17 mouse cellular contexts compared by ENCODE assay signal in genomic region chr8:79112480-79112879, GRCm38 (mm10).
A peak's percentile ranks its signal among the peaks of the same experiment; 100 is the strongest.
DNase-seq lines count a peak whose midpoint lies in the region; ATAC-seq lines count a peak whose summit lies in the region.
"Had no signal": no experiment of that assay in that cellular context is flagged by ENCODE, and none has a peak within 500 bp of the region (broad histone marks: within the 10 kb centered on the region; RNA-seq: fewer than 3 reads in every experiment).

No protein-coding gene starts in this region.

- H3K4me3 ChIP-seq in embryonic facial prominence, embryonic 11.5 days (ENCODE audit: low read depth, low read length) = no peak overlapping the region
- H3K4me3 ChIP-seq in embryonic facial prominence, embryonic 10.5 days = no peak overlapping the region
- H3K4me3 ChIP-seq in kidney, embryonic 14.5 days (ENCODE audit: low read length) = no peak overlapping the region
- no peak overlapping the region for H3K4me3 ChIP-seq in midbrain, embryonic 13.5 days (replicated peaks)
- H3K4me3 ChIP-seq in midbrain, embryonic 16.5 days (ENCODE audit: low read depth, low read length) = no peak overlapping the region
- H3K4me3 ChIP-seq in stomach, embryonic 14.5 days (ENCODE audit: low read depth, low read length) = no peak overlapping the region
- H3K4me3 ChIP-seq: myocyte had no signal

- H3K36me3 ChIP-seq in embryonic facial prominence, embryonic 11.5 days (replicated peaks; ENCODE audit: control insufficient read depth, insufficient read depth, low read depth, low read length) = peaks cover 2% of the 10 kb centered on the region; the same call in 1 of the 2 replicates
- H3K36me3 ChIP-seq in embryonic facial prominence, embryonic 10.5 days (replicated peaks) = peaks cover 74% of the 10 kb centered on the region
- H3K36me3 ChIP-seq in kidney, embryonic 14.5 days (ENCODE audit: control insufficient read depth, insufficient read depth, low read length) = peaks cover 3% of the 10 kb centered on the region; the same call in 1 of the 2 replicates
- peaks cover 21% of the 10 kb centered on the region for H3K36me3 ChIP-seq in midbrain, embryonic 13.5 days
- peaks cover 6% of the 10 kb centered on the region; the same call in 1 of the 2 replicates for H3K36me3 ChIP-seq in midbrain, embryonic 16.5 days (ENCODE audit: control insufficient read depth, insufficient read depth, low read length)
- H3K36me3 ChIP-seq in stomach, embryonic 14.5 days (ENCODE audit: control insufficient read depth, insufficient read depth, low read length) = peaks cover 6% of the 10 kb centered on the region; the same call in 1 of the 2 replicates

- no peaks in the 10 kb centered on the region for H3K9me3 ChIP-seq in embryonic facial prominence, embryonic 11.5 days (replicated peaks; ENCODE audit: control insufficient read depth, low read length)
- no peaks in the 10 kb centered on the region for H3K9me3 ChIP-seq in embryonic facial prominence, embryonic 10.5 days
- no peaks in the 10 kb centered on the region for H3K9me3 ChIP-seq in kidney, embryonic 14.5 days (ENCODE audit: control insufficient read depth, low read length)
- no peaks in the 10 kb centered on the region for H3K9me3 ChIP-seq in midbrain, embryonic 13.5 days
- H3K9me3 ChIP-seq in midbrain, embryonic 16.5 days (replicated peaks; ENCODE audit: control insufficient read depth, low read length, poor library complexity, severe bottlenecking) = no peaks in the 10 kb centered on the region
- no peaks in the 10 kb centered on the region for H3K9me3 ChIP-seq in stomach, embryonic 14.5 days (ENCODE audit: control insufficient read depth, low read depth, low read length)

- H3K27me3 ChIP-seq in embryonic facial prominence, embryonic 11.5 days (ENCODE audit: control insufficient read depth, insufficient read depth, low read length) = no peaks in the 10 kb centered on the region
- no peaks in the 10 kb centered on the region for H3K27me3 ChIP-seq in embryonic facial prominence, embryonic 10.5 days (replicated peaks; ENCODE audit: low read depth, poor library complexity, severe bottlenecking)
- no peaks in the 10 kb centered on the region for H3K27me3 ChIP-seq in kidney, embryonic 14.5 days (ENCODE audit: control insufficient read depth, insufficient read depth, low read length)
- no peaks in the 10 kb centered on the region for H3K27me3 ChIP-seq in midbrain, embryonic 13.5 days
- no peaks in the 10 kb centered on the region for H3K27me3 ChIP-seq in midbrain, embryonic 16.5 days (ENCODE audit: control insufficient read depth, insufficient read depth, low read depth, low read length)
- no peaks in the 10 kb centered on the region for H3K27me3 ChIP-seq in stomach, embryonic 14.5 days (ENCODE audit: control insufficient read depth, insufficient read depth, low read length)
- H3K27me3 ChIP-seq: CH12.LX, Patski had no signal

- no peak overlapping the region for H3K4me2 ChIP-seq in embryonic facial prominence, embryonic 11.5 days (ENCODE audit: low read depth, low read length)
- no peak overlapping the region for H3K4me2 ChIP-seq in kidney, embryonic 14.5 days (replicated peaks; ENCODE audit: low read depth, low read length)
- no peak overlapping the region for H3K4me2 ChIP-seq in midbrain, embryonic 13.5 days (replicated peaks)
- no peak overlapping the region for H3K4me2 ChIP-seq in midbrain, embryonic 16.5 days (ENCODE audit: low read length)
- H3K4me2 ChIP-seq in stomach, embryonic 14.5 days (replicated peaks; ENCODE audit: low read depth, low read length) = no peak overlapping the region
- H3K4me2 ChIP-seq: heart, embryonic 11.5 days had no signal

- H3K9ac ChIP-seq in embryonic facial prominence, embryonic 11.5 days (replicated peaks; ENCODE audit: low read length) = no peak overlapping the region
- H3K9ac ChIP-seq in kidney, embryonic 14.5 days (ENCODE audit: low read depth, low read length) = no peak overlapping the region
- H3K9ac ChIP-seq in midbrain, embryonic 13.5 days (replicated peaks) = no peak overlapping the region
- no peak overlapping the region for H3K9ac ChIP-seq in midbrain, embryonic 16.5 days (ENCODE audit: low read depth, low read length)
- no peak overlapping the region for H3K9ac ChIP-seq in stomach, embryonic 14.5 days (replicated peaks; ENCODE audit: low read depth, low read length)

- H3K27ac ChIP-seq in embryonic facial prominence, embryonic 11.5 days (replicated peaks; ENCODE audit: low read depth, low read length) = no peak overlapping the region
- H3K27ac ChIP-seq in embryonic facial prominence, embryonic 10.5 days (replicated peaks) = no peak overlapping the region
- no peak overlapping the region for H3K27ac ChIP-seq in kidney, embryonic 14.5 days (ENCODE audit: low read depth, low read length)
- H3K27ac ChIP-seq in midbrain, embryonic 13.5 days = no peak overlapping the region
- H3K27ac ChIP-seq in midbrain, embryonic 16.5 days (ENCODE audit: low read length) = no peak overlapping the region
- H3K27ac ChIP-seq in stomach, embryonic 14.5 days (ENCODE audit: low read length) = no peak overlapping the region

- DNase-seq in embryonic facial prominence, embryonic 11.5 days (ENCODE audit: low spot score) = no peak
- DNase-seq in embryonic facial prominence, embryonic 10.5 days (ENCODE audit: low spot score) = no peak
- no peak for DNase-seq in kidney, postnatal 36 days
- no peak for DNase-seq in lung, postnatal 4 days
- DNase-seq: cerebellum, adult 2 months; gastrocnemius, postnatal 10 days; kidney, adult 18-20 months; right cerebral cortex, postnatal 14 days; thymus, postnatal 36 days had no signal

- 0 out of 2 replicates have a peak, but pooled peaks have one; percentile 23 for ATAC-seq in embryonic facial prominence, embryonic 11.5 days (replicated peaks; ENCODE audit: insufficient number of reproducible peaks, low FRiP score, low TSS enrichment, low read depth)
- 0 out of 2 replicates have a peak, but pooled peaks have one; percentile 48 for ATAC-seq in kidney, embryonic 14.5 days (ENCODE audit: low FRiP score, low TSS enrichment)
- 0 out of 2 replicates have a peak, but pooled peaks have one; percentile 9 for ATAC-seq in midbrain, embryonic 13.5 days
- ATAC-seq in midbrain, embryonic 16.5 days = no peak
- 0 out of 2 replicates have a peak, but pooled peaks have one; percentile 36 for ATAC-seq in stomach, embryonic 14.5 days (ENCODE audit: insufficient number of reproducible peaks, insufficient read depth, low FRiP score, low read depth)
- ATAC-seq: Patski had no signal

- no peaks in the 10 kb centered on the region for H3K4me1 ChIP-seq in embryonic facial prominence, embryonic 11.5 days (ENCODE audit: control insufficient read depth, insufficient read depth, low read length)
- peaks cover 12% of the 10 kb centered on the region for H3K4me1 ChIP-seq in embryonic facial prominence, embryonic 10.5 days
- 0 out of 2 replicates have a peak, but pooled peaks cover 8% of the 10 kb centered on the region for H3K4me1 ChIP-seq in kidney, embryonic 14.5 days (ENCODE audit: control insufficient read depth, insufficient read depth, low read length)
- 0 out of 2 replicates have a peak, but pooled peaks cover 3% of the 10 kb centered on the region for H3K4me1 ChIP-seq in midbrain, embryonic 13.5 days (replicated peaks)
- no peaks in the 10 kb centered on the region for H3K4me1 ChIP-seq in midbrain, embryonic 16.5 days (ENCODE audit: control insufficient read depth, insufficient read depth, low read length)
- H3K4me1 ChIP-seq in stomach, embryonic 14.5 days (ENCODE audit: control insufficient read depth, insufficient read depth, low read length) = no peaks in the 10 kb centered on the region

- WGBS in embryonic facial prominence, embryonic 11.5 days = 95% methylated on average over 18 of the region's 18 CpGs
- 94% methylated on average over 18 of the region's 18 CpGs for WGBS in embryonic facial prominence, embryonic 10.5 days
- WGBS in kidney, embryonic 14.5 days = 89% methylated on average over 18 of the region's 18 CpGs
- WGBS in midbrain, embryonic 13.5 days = 95% methylated on average over 18 of the region's 18 CpGs
- 95% methylated on average over 18 of the region's 18 CpGs for WGBS in midbrain, embryonic 16.5 days
- WGBS in stomach, embryonic 14.5 days = 90% methylated on average over 18 of the region's 18 CpGs
